Mouse (Mus musculus): ENCODE results near the gene Hsfy2.

The Hsfy2 gene

GRCm38 (mm10) chr1:56637335-56637734 is at the start of gene Hsfy2:
TSS of gene Hsfy2 (minus strand) at chr1:56637435.
- WGBS = 90% methylated on average over 2 of the region's 2 CpGs

- 64% methylated on average over 1 of the region's 1 CpGs for WGBS
Measured at GRCm38 (mm10) chr1:56685053-56685557, 47.9 kb upstream of the Hsfy2 start.

- WGBS = 89% methylated on average over 2 of the region's 2 CpGs
Measured at GRCm38 (mm10) chr1:56681258-56681657, 44.0 kb upstream of the Hsfy2 start.

GRCm38 (mm10) chr1:56675253-56675652 is 38.0 kb upstream of the Hsfy2 start:
- 70% methylated on average over 2 of the region's 2 CpGs for WGBS

- WGBS = 92% methylated on average over 3 of the region's 3 CpGs
Measured at GRCm38 (mm10) chr1:56674601-56675000, 37.4 kb upstream of the Hsfy2 start.

GRCm38 (mm10) chr1:56671241-56671945 is 34.2 kb upstream of the Hsfy2 start:
- 65% methylated on average over 8 of the region's 8 CpGs for WGBS

- 84% methylated on average over 5 of the region's 5 CpGs for WGBS
Measured at GRCm38 (mm10) chr1:56670509-56670908, 33.3 kb upstream of the Hsfy2 start.

GRCm38 (mm10) chr1:56664606-56665005 is 27.4 kb upstream of the Hsfy2 start:
- 42% methylated on average over 3 of the region's 3 CpGs for WGBS

GRCm38 (mm10) chr1:56626824-56627223 is 10.4 kb downstream of the Hsfy2 start:
- WGBS = 78% methylated on average over 7 of the region's 7 CpGs

- whole genome bisulfite sequencing = 93% methylated on average over 3 of the region's 3 CpGs
Measured at GRCm38 (mm10) chr1:56624304-56624703, 12.9 kb downstream of the Hsfy2 start.

GRCm38 (mm10) chr1:56612384-56612783 is 24.9 kb downstream of the Hsfy2 start:
- 77% methylated on average over 1 of the region's 1 CpGs for whole genome bisulfite sequencing

Data from cerebral cortex, adult 2 months (tissue).